Mouse (Mus musculus) olfactory bulb, adult 2 months (tissue): ENCODE data around the gene Rasgef1b.

ENCODE experiments used
- CTCF ChIP-seq: fragments of 200-500 bp; IDR thresholded peaks from 2 replicates; pipeline ENCODE4 v1.5.1; 2012; ENCODE audit warnings: low read depth, mild to moderate bottlenecking, low read length, moderate library complexity; ENCODE audit not compliant: insufficient read depth
- POLR2A ChIP-seq: fragments of 200-500 bp; IDR thresholded peaks from 2 replicates; pipeline ENCODE4 v1.6.1; 2012; ENCODE audit warnings: mild to moderate bottlenecking, low read depth, low read length, moderate library complexity; ENCODE audit not compliant: insufficient read depth

GRCm38 (mm10) chr5:99482016-99482415, 246.8 kb downstream of the Rasgef1b start:
- no peak for TF ChIP-seq CTCF
- TF ChIP-seq POLR2A: no peak
